Comparison of ENCODE assay signal across 9 mouse cellular contexts in genomic region chrX:73573942-73574604, GRCm38 (mm10).
DNase-seq lines count a peak whose midpoint lies in the region; ATAC-seq lines count a peak whose summit lies in the region.
"Had no signal": no experiment of that assay in that cellular context is flagged by ENCODE, and none has a peak within 500 bp of the region (broad histone marks: within the 10 kb centered on the region; RNA-seq: fewer than 3 reads in every experiment).

No protein-coding gene starts in this region.

- peaks cover 10% of the 10 kb centered on the region for H3K4me1 ChIP-seq in liver, embryonic 11.5 days (replicated peaks; ENCODE audit: control insufficient read depth, insufficient read depth, low read length)
- H3K4me1 ChIP-seq in liver, embryonic 12.5 days = peaks cover 44% of the 10 kb centered on the region
- H3K4me1 ChIP-seq in forebrain, embryonic 10.5 days = no peaks in the 10 kb centered on the region
- H3K4me1 ChIP-seq: midbrain, embryonic 12.5 days had no signal

- ATAC-seq in liver, embryonic 11.5 days (replicated peaks; ENCODE audit: low FRiP score) = no peak
- ATAC-seq in liver, embryonic 12.5 days = no peak

- no peak overlapping the region for H3K4me3 ChIP-seq in liver, embryonic 11.5 days (ENCODE audit: low read depth, low read length)
- no peak overlapping the region for H3K4me3 ChIP-seq in liver, embryonic 12.5 days
- no peak overlapping the region for H3K4me3 ChIP-seq in forebrain, embryonic 10.5 days
- H3K4me3 ChIP-seq: midbrain, embryonic 12.5 days had no signal

- no peaks in the 10 kb centered on the region for H3K36me3 ChIP-seq in liver, embryonic 11.5 days (ENCODE audit: control insufficient read depth, insufficient read depth, low read length)
- H3K36me3 ChIP-seq in liver, embryonic 12.5 days = no peaks in the 10 kb centered on the region
- H3K36me3 ChIP-seq in forebrain, embryonic 10.5 days (replicated peaks) = no peaks in the 10 kb centered on the region
- H3K36me3 ChIP-seq: midbrain, embryonic 12.5 days had no signal

- no peak overlapping the region for H3K9ac ChIP-seq in liver, embryonic 11.5 days (ENCODE audit: low read depth, low read length)
- no peak overlapping the region for H3K9ac ChIP-seq in liver, embryonic 12.5 days
- H3K9ac ChIP-seq: midbrain, embryonic 12.5 days had no signal

- DNase-seq in cerebellum, postnatal 10 days = peak; percentile 39 to 49
- DNase-seq in cerebellum, adult 11 months = no peak
- DNase-seq in liver = peak; percentile 40
- no peak for DNase-seq in liver, embryonic 11.5 days (ENCODE audit: low spot score)
- DNase-seq in thymus, postnatal 14 days = peak; percentile 58
- DNase-seq in spleen, adult 12 weeks (ENCODE audit: low spot score) = no peak
- no peak for DNase-seq in forebrain, embryonic 10.5 days (ENCODE audit: extremely low spot score, low spot score)

- H3K4me2 ChIP-seq in liver, embryonic 11.5 days = no peak overlapping the region
- H3K4me2 ChIP-seq in liver, embryonic 12.5 days = no peak overlapping the region
- H3K4me2 ChIP-seq: midbrain, embryonic 12.5 days had no signal

- H3K27me3 ChIP-seq in liver, embryonic 11.5 days (replicated peaks; ENCODE audit: control insufficient read depth, insufficient read depth, low read length) = peaks cover 2% of the 10 kb centered on the region
- peaks cover 7% of the 10 kb centered on the region; the same call in 1 of the 2 replicates for H3K27me3 ChIP-seq in liver, embryonic 12.5 days (replicated peaks)
- peaks cover 57% of the 10 kb centered on the region for H3K27me3 ChIP-seq in forebrain, embryonic 10.5 days (ENCODE audit: poor library complexity, severe bottlenecking)

- WGBS in liver, embryonic 11.5 days = 75% methylated on average over 5 of the region's 5 CpGs
- 51% methylated on average over 5 of the region's 5 CpGs for WGBS in liver, embryonic 12.5 days (ENCODE audit: insufficient replicate concordance)
- WGBS in forebrain, embryonic 10.5 days = 92% methylated on average over 5 of the region's 5 CpGs

- no peaks in the 10 kb centered on the region for H3K9me3 ChIP-seq in liver, embryonic 11.5 days (ENCODE audit: control insufficient read depth, low read length)
- H3K9me3 ChIP-seq in liver, embryonic 12.5 days (replicated peaks) = no peaks in the 10 kb centered on the region
- no peaks in the 10 kb centered on the region for H3K9me3 ChIP-seq in forebrain, embryonic 10.5 days
- H3K9me3 ChIP-seq: midbrain, embryonic 12.5 days had no signal

- H3K27ac ChIP-seq in liver, embryonic 11.5 days (ENCODE audit: low read depth, low read length) = no peak overlapping the region
- H3K27ac ChIP-seq in liver, embryonic 12.5 days = peak overlapping the region; percentile 82; the same call in 1 of the 2 replicates
- H3K27ac ChIP-seq in forebrain, embryonic 10.5 days = no peak overlapping the region
- H3K27ac ChIP-seq: midbrain, embryonic 12.5 days had no signal

Comparison
In these comparisons a context has a peak if more than half of its experiments do, and no peak if none do; other contexts are left out.
1. DNase-seq: peak in cerebellum, postnatal 10 days (2 of 2), liver (single experiment) and thymus, postnatal 14 days (single experiment); none in cerebellum, adult 11 months (single experiment), liver, embryonic 11.5 days (single experiment), spleen, adult 12 weeks (single experiment) and forebrain, embryonic 10.5 days (single experiment).